Mouse (Mus musculus): Measurements from ENCODE around the gene Mllt1. TPM values are rescaled to one million over a fixed set of nuclear protein-coding genes. Genes with fewer than 3 reads are reported as not detected.
A peak's percentile ranks its signal among the peaks of the same experiment; 100 is the strongest.
"Not testable (repeated sequence)": the region's sequence is repeated elsewhere in the genome, so short reads cannot be mapped to it uniquely, and the experiment has no call there.

The Mllt1 gene
- total and polyA plus RNA-seq, 2 experiments from 2014 or later = 52.0 to 131 TPM

- Histone ChIP-seq H3K9ac (replicated peaks; ENCODE audit: low read length) (no peak overlapping the region), H3K36me3 (ENCODE audit: insufficient read depth, low read length) (peaks cover 16% of the 10 kb centered on the region; the same call in 1 of the 2 replicates), H3K27ac (no peak overlapping the region), H3K4me3 (ENCODE audit: low read length) (no peak overlapping the region), H3K4me1 (ENCODE audit: insufficient read depth, low read length) (no peaks in the 10 kb centered on the region), H3K9me3 (ENCODE audit: low read length) (no peaks in the 10 kb centered on the region), H3K27me3 (ENCODE audit: insufficient read depth, low read length) (no peaks in the 10 kb centered on the region), H3K4me2 (ENCODE audit: low read depth, low read length) (no peak overlapping the region)
- DNase-seq (ENCODE audit: low spot score) (no peak), ATAC-seq (no peak)
- WGBS = 100% methylated on average over 2 of the region's 2 CpGs
- no peak for TF ChIP-seq CTCF (IDR thresholded peaks at IDR 0.05; ENCODE audit: low read depth)
Observed at GRCm38 (mm10) chr17:56925998-56926397, 9.2 kb downstream of the Mllt1 start.

GRCm38 (mm10) chr17:56919725-56920124 is 15.5 kb downstream of the Mllt1 start:
- Histone ChIP-seq H3K4me1 (ENCODE audit: insufficient read depth, low read length) (no peaks in the 10 kb centered on the region), H3K36me3 (ENCODE audit: insufficient read depth, low read length) (peaks cover 44% of the 10 kb centered on the region; the same call in 1 of the 2 replicates), H3K9me3 (ENCODE audit: low read length) (no peaks in the 10 kb centered on the region), H3K9ac (replicated peaks; ENCODE audit: low read length) (no peak overlapping the region), H3K4me2 (ENCODE audit: low read depth, low read length) (no peak overlapping the region), H3K4me3 (ENCODE audit: low read length) (no peak overlapping the region), H3K27ac (no peak overlapping the region), H3K27me3 (ENCODE audit: insufficient read depth, low read length) (no peaks in the 10 kb centered on the region)
- ATAC-seq (no peak), DNase-seq (ENCODE audit: low spot score) (no peak)
- WGBS = 69% methylated on average over 3 of the region's 3 CpGs
- TF ChIP-seq CTCF (IDR thresholded peaks at IDR 0.05; ENCODE audit: low read depth) = no peak

- 95% methylated on average over 2 of the region's 2 CpGs for WGBS
- H3K9ac ChIP-seq (replicated peaks; ENCODE audit: low read length) = no peak overlapping the region
- ATAC-seq = no peak
- H3K4me3 ChIP-seq (ENCODE audit: low read length) = no peak overlapping the region
- peaks cover 39% of the 10 kb centered on the region; the same call in 1 of the 2 replicates for H3K36me3 ChIP-seq (ENCODE audit: insufficient read depth, low read length)
- no peak for DNase-seq (ENCODE audit: low spot score)
- H3K27me3 ChIP-seq (ENCODE audit: insufficient read depth, low read length) = no peaks in the 10 kb centered on the region
- no peaks in the 10 kb centered on the region for H3K4me1 ChIP-seq (ENCODE audit: insufficient read depth, low read length)
- no peak overlapping the region for H3K27ac ChIP-seq
- TF ChIP-seq CTCF (IDR thresholded peaks at IDR 0.05; ENCODE audit: low read depth) = no peak
- H3K9me3 ChIP-seq (ENCODE audit: low read length) = no peaks in the 10 kb centered on the region
- H3K4me2 ChIP-seq (ENCODE audit: low read depth, low read length) = no peak overlapping the region
Observed at GRCm38 (mm10) chr17:56917166-56917565, 18.0 kb downstream of the Mllt1 start.

GRCm38 (mm10) chr17:56913444-56913843 is 21.8 kb downstream of the Mllt1 start:
- no peak overlapping the region for H3K4me3 ChIP-seq (ENCODE audit: low read length)
- ATAC-seq = no peak
- no peak overlapping the region for H3K27ac ChIP-seq
- H3K36me3 ChIP-seq (ENCODE audit: insufficient read depth, low read length) = peaks cover 25% of the 10 kb centered on the region; the same call in 1 of the 2 replicates
- H3K27me3 ChIP-seq (ENCODE audit: insufficient read depth, low read length) = no peaks in the 10 kb centered on the region
- no peak for DNase-seq (ENCODE audit: low spot score)
- H3K4me1 ChIP-seq (ENCODE audit: insufficient read depth, low read length) = no peaks in the 10 kb centered on the region
- no peak overlapping the region for H3K4me2 ChIP-seq (ENCODE audit: low read depth, low read length)
- no peak for TF ChIP-seq CTCF (IDR thresholded peaks at IDR 0.05; ENCODE audit: low read depth)
- no peak overlapping the region for H3K9ac ChIP-seq (replicated peaks; ENCODE audit: low read length)
- H3K9me3 ChIP-seq (ENCODE audit: low read length) = no peaks in the 10 kb centered on the region

GRCm38 (mm10) chr17:56913023-56913422 is 22.2 kb downstream of the Mllt1 start:
- H3K36me3 ChIP-seq (ENCODE audit: insufficient read depth, low read length) = peaks cover 24% of the 10 kb centered on the region; the same call in 1 of the 2 replicates
- 94% methylated on average over 3 of the region's 3 CpGs for WGBS
- ATAC-seq = no peak

GRCm38 (mm10) chr17:56909764-56910163 is 25.5 kb downstream of the Mllt1 start:
- WGBS = 59% methylated on average over 2 of the region's 2 CpGs
- not testable (repeated sequence) for ATAC-seq; DNase-seq (ENCODE audit: low spot score); H3K36me3 ChIP-seq (ENCODE audit: insufficient read depth, low read length); H3K9ac ChIP-seq (replicated peaks; ENCODE audit: low read length); H3K9me3 ChIP-seq (ENCODE audit: low read length); H3K4me2 ChIP-seq (ENCODE audit: low read depth, low read length); H3K4me3 ChIP-seq (ENCODE audit: low read length); H3K27me3 ChIP-seq (ENCODE audit: insufficient read depth, low read length); H3K27ac ChIP-seq; H3K4me1 ChIP-seq (ENCODE audit: insufficient read depth, low read length)

More at GRCm38 (mm10) chr17:56913023-56913422, 22.2 kb downstream of the Mllt1 start:
- no peak overlapping the region for H3K9ac ChIP-seq (replicated peaks; ENCODE audit: low read length)
- H3K27ac ChIP-seq = no peak overlapping the region
- TF ChIP-seq CTCF (IDR thresholded peaks at IDR 0.05; ENCODE audit: low read depth) = no peak
- no peaks in the 10 kb centered on the region for H3K27me3 ChIP-seq (ENCODE audit: insufficient read depth, low read length)
- no peak overlapping the region for H3K4me3 ChIP-seq (ENCODE audit: low read length)
- H3K4me2 ChIP-seq (ENCODE audit: low read depth, low read length) = no peak overlapping the region
- H3K4me1 ChIP-seq (ENCODE audit: insufficient read depth, low read length) = 0 out of 2 replicates have a peak, but pooled peaks cover 4% of the 10 kb centered on the region
- no peak for DNase-seq (ENCODE audit: low spot score)
- H3K9me3 ChIP-seq (ENCODE audit: low read length) = no peaks in the 10 kb centered on the region

- H3K36me3 ChIP-seq (ENCODE audit: insufficient read depth, low read length) = peaks cover 14% of the 10 kb centered on the region; the same call in 1 of the 2 replicates
- H3K4me2 ChIP-seq (ENCODE audit: low read depth, low read length) = no peak overlapping the region
- TF ChIP-seq CTCF (IDR thresholded peaks at IDR 0.05; ENCODE audit: low read depth) = no peak
- no peak overlapping the region for H3K9ac ChIP-seq (replicated peaks; ENCODE audit: low read length)
- WGBS = 40% methylated on average over 9 of the region's 9 CpGs
- DNase-seq (ENCODE audit: low spot score) = no peak
- H3K27ac ChIP-seq = 0 out of 2 replicates have a peak overlapping the region, but pooled peaks have one; percentile 7
- H3K4me3 ChIP-seq (ENCODE audit: low read length) = no peak overlapping the region
- ATAC-seq = no peak
- no peaks in the 10 kb centered on the region for H3K27me3 ChIP-seq (ENCODE audit: insufficient read depth, low read length)
- no peaks in the 10 kb centered on the region for H3K9me3 ChIP-seq (ENCODE audit: low read length)
- H3K4me1 ChIP-seq (ENCODE audit: insufficient read depth, low read length) = 0 out of 2 replicates have a peak, but pooled peaks cover 7% of the 10 kb centered on the region
Observed at GRCm38 (mm10) chr17:56907887-56908286, 27.3 kb downstream of the Mllt1 start.

Data from hindbrain, postnatal 0 days (tissue).